In the genomic region with DNA sequence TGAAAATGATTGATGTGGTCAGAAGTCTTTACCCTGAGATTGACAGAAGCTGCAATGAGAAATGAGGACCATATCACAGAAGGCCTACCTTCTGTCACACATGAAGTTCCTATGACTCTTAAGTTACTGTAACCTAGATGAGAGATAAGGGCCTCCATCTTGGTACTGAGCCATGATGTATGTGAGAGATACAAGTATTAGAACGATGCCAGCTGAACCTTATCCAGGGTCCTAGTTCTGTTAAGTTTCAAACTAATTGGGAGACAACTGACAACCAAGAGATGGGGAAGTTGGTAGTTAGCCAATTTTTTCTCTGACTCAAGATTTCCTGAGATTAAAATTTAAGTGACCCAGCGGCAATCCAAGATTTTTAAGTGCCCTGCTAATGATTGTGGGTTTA, we compare ENCODE assay signal across 23 mouse cellular contexts.
DNase-seq lines count a peak whose midpoint lies in the region; ATAC-seq and TF ChIP-seq lines count a peak whose summit lies in the region.
"Had no signal": no experiment of that assay in that cellular context is flagged by ENCODE, and none has a peak within 500 bp of the region (broad histone marks: within the 10 kb centered on the region; RNA-seq: fewer than 3 reads in every experiment).

No protein-coding gene starts in this region.

- WGBS in kidney, postnatal 0 days, result 72% methylated on average over 2 of the region's 2 CpGs
- WGBS in lung, embryonic 15.5 days, result 51% methylated on average over 2 of the region's 2 CpGs
- 65% methylated on average over 2 of the region's 2 CpGs for WGBS in lung, adult 2 months
- 58% methylated on average over 2 of the region's 2 CpGs for WGBS in lung, postnatal 0 days

- no peak for TF ChIP-seq CTCF in kidney, postnatal 0 days (IDR thresholded peaks at IDR 0.05; ENCODE audit: low read depth)
- no peak for TF ChIP-seq CTCF in lung, adult 2 months (IDR thresholded peaks at IDR 0.05; ENCODE audit: insufficient read depth, low read length)
- TF ChIP-seq CTCF in lung, postnatal 0 days (IDR thresholded peaks at IDR 0.05), result no peak

- no peak for TF ChIP-seq EP300 in lung, postnatal 0 days (IDR thresholded peaks at IDR 0.05)

- H3K4me3 ChIP-seq in kidney, postnatal 0 days (replicated peaks; ENCODE audit: low read depth, low read length), result no peak overlapping the region
- H3K4me3 ChIP-seq in lung, embryonic 15.5 days, result no peak overlapping the region
- H3K4me3 ChIP-seq in lung, adult 2 months (replicated peaks; ENCODE audit: extremely low read depth, low read depth, low read length), result no peak overlapping the region
- H3K4me3 ChIP-seq in lung, postnatal 0 days (ENCODE audit: low read depth, low read length), result no peak overlapping the region
- H3K4me3 ChIP-seq: embryonic facial prominence, embryonic 12.5 days; embryonic facial prominence, embryonic 15.5 days; erythroblast, embryonic 14.5 days; forebrain, embryonic 10.5 days; forebrain, embryonic 12.5 days had no signal

- no peaks in the 10 kb centered on the region for H3K27me3 ChIP-seq in kidney, postnatal 0 days (ENCODE audit: insufficient read depth, low read length)
- H3K27me3 ChIP-seq in lung, embryonic 15.5 days, result no peaks in the 10 kb centered on the region
- H3K27me3 ChIP-seq in lung, postnatal 0 days (replicated peaks; ENCODE audit: insufficient read depth, low read length), result no peaks in the 10 kb centered on the region
- H3K27me3 ChIP-seq: embryonic facial prominence, embryonic 12.5 days; embryonic facial prominence, embryonic 15.5 days; forebrain, embryonic 12.5 days had no signal

- H3K9ac ChIP-seq in kidney, postnatal 0 days (ENCODE audit: low read depth, low read length), result no peak overlapping the region
- H3K9ac ChIP-seq in lung, embryonic 15.5 days, result no peak overlapping the region
- no peak overlapping the region for H3K9ac ChIP-seq in lung, postnatal 0 days (replicated peaks; ENCODE audit: low read depth)
- H3K9ac ChIP-seq: embryonic facial prominence, embryonic 12.5 days; embryonic facial prominence, embryonic 15.5 days; forebrain, embryonic 12.5 days had no signal

- peak overlapping the region; percentile 33; the same call in 1 of the 2 replicates for H3K27ac ChIP-seq in kidney, postnatal 0 days
- no peak overlapping the region for H3K27ac ChIP-seq in lung, embryonic 15.5 days
- no peak overlapping the region for H3K27ac ChIP-seq in lung, postnatal 0 days (ENCODE audit: low read length)
- H3K27ac ChIP-seq: embryonic facial prominence, embryonic 12.5 days; embryonic facial prominence, embryonic 15.5 days; forebrain, embryonic 10.5 days; forebrain, embryonic 12.5 days had no signal

- H3K4me2 ChIP-seq in kidney, postnatal 0 days (ENCODE audit: low read length), result no peak overlapping the region
- H3K4me2 ChIP-seq in lung, embryonic 15.5 days, result no peak overlapping the region
- H3K4me2 ChIP-seq in lung, postnatal 0 days (replicated peaks; ENCODE audit: low read depth, low read length), result no peak overlapping the region
- H3K4me2 ChIP-seq: embryonic facial prominence, embryonic 12.5 days; embryonic facial prominence, embryonic 15.5 days; forebrain, embryonic 12.5 days had no signal

- TF ChIP-seq POLR2A in lung, adult 2 months (IDR thresholded peaks at IDR 0.05; ENCODE audit: borderline replicate concordance, extremely low read depth, low read depth, low read length), result no peak

- ATAC-seq in kidney, postnatal 0 days (replicated peaks; ENCODE audit: low FRiP score, low read depth), result no peak
- ATAC-seq in lung, embryonic 15.5 days (ENCODE audit: borderline replicate concordance, extremely low read depth, low FRiP score, low TSS enrichment), result peak; percentile 67; the same call in 1 of the 2 replicates
- ATAC-seq in lung, postnatal 0 days, result no peak; the same call in 1 of the 2 replicates
- ATAC-seq: forebrain, embryonic 14.5 days; forebrain, embryonic 16.5 days had no signal

- H3K9me3 ChIP-seq in kidney, postnatal 0 days (replicated peaks; ENCODE audit: low read length), result no peaks in the 10 kb centered on the region
- no peaks in the 10 kb centered on the region for H3K9me3 ChIP-seq in lung, embryonic 15.5 days
- H3K9me3 ChIP-seq in lung, postnatal 0 days (ENCODE audit: low read length), result no peaks in the 10 kb centered on the region
- H3K9me3 ChIP-seq: embryonic facial prominence, embryonic 15.5 days; forebrain, embryonic 12.5 days had no signal

- DNase-seq in kidney, postnatal 0 days (ENCODE audit: low spot score), result no peak
- no peak for DNase-seq in kidney, postnatal 14 days
- no peak for DNase-seq in lung, adult 2 months
- peak; percentile 46 for DNase-seq in lung, postnatal 0 days (ENCODE audit: low spot score)
- no peak for DNase-seq in lung, postnatal 25 days (ENCODE audit: low spot score)
- DNase-seq: adrenal gland, adult 2 months; adrenal gland, postnatal 10 days; adrenal gland, postnatal 25 days; cerebellum, adult 11 months; cerebellum, adult 18-20 months; cerebellum, adult 8-10 months; cerebellum, adult 9-11 months; cerebellum, postnatal 14 days; cerebellum, postnatal 36 days; embryo, embryonic 11 days had no signal

- H3K4me1 ChIP-seq in kidney, postnatal 0 days (replicated peaks; ENCODE audit: insufficient read depth, low read length), result no peaks in the 10 kb centered on the region
- H3K4me1 ChIP-seq in lung, embryonic 15.5 days, result no peaks in the 10 kb centered on the region
- H3K4me1 ChIP-seq in lung, adult 2 months (ENCODE audit: control insufficient read depth, insufficient read depth, low read length), result no peaks in the 10 kb centered on the region
- H3K4me1 ChIP-seq in lung, postnatal 0 days (ENCODE audit: insufficient read depth, low read depth, low read length), result no peaks in the 10 kb centered on the region
- H3K4me1 ChIP-seq: embryonic facial prominence, embryonic 12.5 days; embryonic facial prominence, embryonic 15.5 days; forebrain, embryonic 10.5 days; forebrain, embryonic 12.5 days had no signal

- H3K36me3 ChIP-seq in kidney, postnatal 0 days (ENCODE audit: insufficient read depth, low read length), result no peaks in the 10 kb centered on the region
- H3K36me3 ChIP-seq in lung, embryonic 15.5 days, result no peaks in the 10 kb centered on the region
- H3K36me3 ChIP-seq in lung, postnatal 0 days (ENCODE audit: insufficient read depth, low read length), result no peaks in the 10 kb centered on the region
- H3K36me3 ChIP-seq: embryonic facial prominence, embryonic 12.5 days; embryonic facial prominence, embryonic 15.5 days; forebrain, embryonic 10.5 days; forebrain, embryonic 12.5 days had no signal
